Mouse (Mus musculus) MEL (cell line): ENCODE measurements at regions not wholly inside any gene's neighbourhood (a gene's known extent, or its start where the extent isn't known, plus 50 kb on each side); places are given as distances from the start of the nearest gene placed in this dataset.

Experiments used
- DNase-seq: peaks from one replicate; pipeline ENCODE4 v3.0.0; 2011; ENCODE audit warnings: low read depth, low spot score
- H3K27ac ChIP-seq: 2 replicates; pipeline ENCODE4 v1.5.1; 2012; ENCODE audit warnings: low read depth, mild to moderate bottlenecking, control low read depth, low read length, moderate library complexity; ENCODE audit not compliant: control insufficient read depth
- H3K27me3 ChIP-seq, 2 experiments: fragments of 150-350 bp in 1 of 2; sonication (generic) in 1 of 2; 2 replicates each; pipeline ENCODE4 v1.6.1; 2012; ENCODE audit warnings: low read length in 2 of 2, mild to moderate bottlenecking in 2 of 2, improper control_type of control experiment in 1 of 2, moderate library complexity in 1 of 2; ENCODE audit not compliant: insufficient read depth in 2 of 2, control insufficient read depth in 1 of 2
- H3K36me3 ChIP-seq, 2 experiments: 2 replicates each; pipeline ENCODE4 v1.6.1; 2012 to 2014; ENCODE audit warnings: low read length in 2 of 2, improper control_type of control experiment in 1 of 2, inconsistent platforms in 1 of 2, mild to moderate bottlenecking in 1 of 2; ENCODE audit not compliant: insufficient read depth in 2 of 2, control insufficient read depth in 1 of 2
- H3K4me1 ChIP-seq, 2 experiments: fragments of 150-350 bp in 1 of 2; sonication (generic) in 1 of 2; 2 replicates each; pipeline ENCODE4 v1.6.1; 2012; ENCODE audit warnings: low read length in 2 of 2, improper control_type of control experiment in 1 of 2, mild to moderate bottlenecking in 1 of 2; ENCODE audit not compliant: insufficient read depth in 2 of 2, control insufficient read depth in 1 of 2
- H3K4me3 ChIP-seq, 2 experiments: fragments of 150-350 bp in 1 of 2; sonication (generic) in 1 of 2; 2 replicates each; pipeline ENCODE4 v1.5.1; 2012; ENCODE audit warnings: low read depth in 2 of 2, low read length in 2 of 2, mild to moderate bottlenecking in 2 of 2, moderate library complexity in 2 of 2, control low read depth in 1 of 2, improper control_type of control experiment in 1 of 2; ENCODE audit not compliant: control insufficient read depth in 1 of 2, insufficient read depth in 1 of 2
- H3K79me2 ChIP-seq: 2 replicates; pipeline ENCODE4 v1.6.1; 2012; ENCODE audit warnings: mild to moderate bottlenecking, low read length, moderate library complexity; ENCODE audit not compliant: control insufficient read depth, poor library complexity, insufficient read depth
- H3K9ac ChIP-seq: 2 replicates; pipeline ENCODE4 v1.6.1; 2012; ENCODE audit warnings: low read depth, mild to moderate bottlenecking, control low read depth, low read length, moderate library complexity; ENCODE audit not compliant: control insufficient read depth, poor library complexity, severe bottlenecking
- H3K9me3 ChIP-seq: fragments of 150-350 bp; sonication (generic); replicated peaks from 2 replicates; pipeline ENCODE4 v1.6.1; 2012; ENCODE audit warnings: mild to moderate bottlenecking, low read length, improper control_type of control experiment, moderate library complexity; ENCODE audit not compliant: insufficient read depth
- BHLHE40 ChIP-seq: IDR thresholded peaks from 2 replicates; pipeline ENCODE4 v1.6.1; 2012; ENCODE audit warnings: low read depth, mild to moderate bottlenecking, inconsistent platforms, low read length, improper control_type of control experiment, borderline replicate concordance
- CHD2 ChIP-seq: IDR thresholded peaks from 2 replicates; pipeline ENCODE4 v1.6.1; 2011; ENCODE audit warnings: low read length, improper control_type of control experiment
- E2F4 ChIP-seq: IDR thresholded peaks from 2 replicates; pipeline ENCODE4 v1.6.1; 2011; ENCODE audit warnings: low read depth, low read length, improper control_type of control experiment, borderline replicate concordance
- ELF1 ChIP-seq: IDR thresholded peaks from 2 replicates; pipeline ENCODE4 v1.6.1; 2014; ENCODE audit warnings: low read depth, mild to moderate bottlenecking, inconsistent platforms, low read length, improper control_type of control experiment, moderate library complexity
- EP300 ChIP-seq, 2 experiments: IDR thresholded peaks; 2 replicates each; pipeline ENCODE4 v1.6.1; 2011; ENCODE audit warnings: improper control_type of control experiment in 2 of 2, low read length in 2 of 2, low read depth in 1 of 2, mild to moderate bottlenecking in 1 of 2
- ETS1 ChIP-seq: IDR thresholded peaks from 2 replicates; pipeline ENCODE4 v1.6.1; 2012; ENCODE audit warnings: low read depth, mild to moderate bottlenecking, inconsistent platforms, low read length, improper control_type of control experiment, moderate library complexity
- HCFC1 ChIP-seq: IDR thresholded peaks from 2 replicates; pipeline ENCODE4 v1.6.1; 2012; ENCODE audit warnings: low read depth, mild to moderate bottlenecking, inconsistent platforms, low read length, improper control_type of control experiment, moderate library complexity
- MAFK ChIP-seq: IDR thresholded peaks from 2 replicates; pipeline ENCODE4 v1.6.1; 2011; ENCODE audit warnings: low read depth, mild to moderate bottlenecking, low read length, improper control_type of control experiment, borderline replicate concordance
- MAX ChIP-seq: IDR thresholded peaks from 2 replicates; pipeline ENCODE4 v1.6.1; 2011; ENCODE audit warnings: low read length, improper control_type of control experiment
- MYB ChIP-seq: IDR thresholded peaks from 2 replicates; pipeline ENCODE4 v1.6.1; 2011; ENCODE audit warnings: mild to moderate bottlenecking, low read depth, low read length, improper control_type of control experiment
- NELFE ChIP-seq: IDR thresholded peaks from 2 replicates; pipeline ENCODE4 v1.6.1; 2011; ENCODE audit warnings: low read depth, low read length, improper control_type of control experiment
- POLR2A ChIP-seq, 2 experiments: IDR thresholded peaks; 2 replicates each; pipeline ENCODE4 v1.6.1; 2011 to 2012; ENCODE audit warnings: low read length in 2 of 2, mild to moderate bottlenecking in 2 of 2, control low read depth in 1 of 2, improper control_type of control experiment in 1 of 2, low read depth in 1 of 2, moderate library complexity in 1 of 2; ENCODE audit not compliant: control insufficient read depth in 1 of 2, insufficient read depth in 1 of 2, poor library complexity in 1 of 2
- POLR2AphosphoS5 ChIP-seq: IDR thresholded peaks from 2 replicates; pipeline ENCODE4 v1.6.1; 2012; ENCODE audit warnings: low read depth, borderline replicate concordance, mild to moderate bottlenecking, inconsistent platforms, low read length, moderate library complexity, mixed read lengths
- RAD21 ChIP-seq: IDR thresholded peaks from 2 replicates; pipeline ENCODE4 v1.6.1; 2011; ENCODE audit warnings: mild to moderate bottlenecking, low read depth, low read length, improper control_type of control experiment
- SIN3A ChIP-seq: IDR thresholded peaks from 2 replicates; pipeline ENCODE4 v1.6.1; 2012; ENCODE audit warnings: low read length, improper control_type of control experiment, inconsistent platforms
- SMC3 ChIP-seq: IDR thresholded peaks from 2 replicates; pipeline ENCODE4 v1.6.1; 2011; ENCODE audit warnings: low read depth, low read length, improper control_type of control experiment
- TBP ChIP-seq: IDR thresholded peaks from 2 replicates; pipeline ENCODE4 v1.8.0; 2011; ENCODE audit warnings: low read depth, low read length, improper control_type of control experiment
- TCF12 ChIP-seq: IDR thresholded peaks from 2 replicates; pipeline ENCODE4 v1.6.1; 2014; ENCODE audit warnings: low read depth, mild to moderate bottlenecking, inconsistent platforms, low read length, improper control_type of control experiment, moderate library complexity
- UBTF ChIP-seq: IDR thresholded peaks from 2 replicates; pipeline ENCODE4 v1.6.1; 2012; ENCODE audit warnings: low read depth, mild to moderate bottlenecking, inconsistent platforms, low read length, improper control_type of control experiment, moderate library complexity, borderline replicate concordance; ENCODE audit not compliant: insufficient read depth
- ZC3H11A ChIP-seq: IDR thresholded peaks from 2 replicates; pipeline ENCODE4 v1.6.1; 2012; ENCODE audit warnings: low read depth, mild to moderate bottlenecking, inconsistent platforms, low read length, improper control_type of control experiment
- ZKSCAN1 ChIP-seq: IDR thresholded peaks from 2 replicates; pipeline ENCODE4 v1.6.1; 2012; ENCODE audit warnings: low read depth, mild to moderate bottlenecking, inconsistent platforms, low read length, improper control_type of control experiment, moderate library complexity
- ZMIZ1 ChIP-seq: IDR thresholded peaks from 2 replicates; pipeline ENCODE4 v1.6.1; 2012; ENCODE audit warnings: low read depth, mild to moderate bottlenecking, inconsistent platforms, low read length, improper control_type of control experiment, moderate library complexity
- ZNF384 ChIP-seq: IDR thresholded peaks from 2 replicates; pipeline ENCODE4 v1.6.1; 2012; ENCODE audit warnings: low read depth, mild to moderate bottlenecking, inconsistent platforms, low read length, improper control_type of control experiment

DNA sequence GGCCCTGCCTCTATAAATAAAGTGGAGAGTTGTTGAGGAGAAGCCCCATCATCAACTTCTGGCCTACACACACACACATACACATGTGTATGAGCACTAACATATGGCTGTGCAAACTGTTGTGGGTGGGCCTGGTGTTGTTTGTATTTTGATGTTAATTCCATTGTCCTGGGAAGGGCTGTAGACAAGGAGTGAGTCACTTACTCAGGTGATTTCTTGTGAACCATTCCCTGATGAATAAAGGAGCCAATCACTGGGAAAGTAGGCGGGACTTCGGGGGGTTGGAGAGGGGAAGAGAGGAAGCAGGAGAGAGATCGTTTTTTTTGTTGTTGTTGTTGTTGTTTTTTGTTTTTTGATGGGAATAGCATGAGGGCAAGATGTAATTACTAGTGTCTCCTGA, 699.0 kb upstream of the Slc8a1 start:
- TF ChIP-seq MAX (no peak), RAD21 (no peak), TCF12 (no peak), ELF1 (no peak), SMC3 (no peak), TBP (no peak), HCFC1 (no peak), POLR2AphosphoS5 (no peak), MAFK (no peak), NELFE (no peak), ZKSCAN1 (no peak), UBTF (no peak), ZMIZ1 (no peak), MYB (no peak), EP300 (IDR thresholded peaks at IDR 0.05; ENCODE audit: low read depth in 1 of 2, low read length in 2 of 2) (no peak)
- H3K4me1 ChIP-seq = no peaks in the 10 kb centered on the region
- no peaks in the 10 kb centered on the region for H3K27me3 ChIP-seq
- H3K9ac ChIP-seq = no peak overlapping the region
- DNase-seq = no peak
- H3K36me3 ChIP-seq = no peaks in the 10 kb centered on the region; a peak in 1 of 4 replicates
- no peaks in the 10 kb centered on the region for H3K79me2 ChIP-seq
- H3K4me3 ChIP-seq = no peak overlapping the region
- no peaks in the 10 kb centered on the region for H3K9me3 ChIP-seq
- H3K27ac ChIP-seq = no peak overlapping the region

DNA sequence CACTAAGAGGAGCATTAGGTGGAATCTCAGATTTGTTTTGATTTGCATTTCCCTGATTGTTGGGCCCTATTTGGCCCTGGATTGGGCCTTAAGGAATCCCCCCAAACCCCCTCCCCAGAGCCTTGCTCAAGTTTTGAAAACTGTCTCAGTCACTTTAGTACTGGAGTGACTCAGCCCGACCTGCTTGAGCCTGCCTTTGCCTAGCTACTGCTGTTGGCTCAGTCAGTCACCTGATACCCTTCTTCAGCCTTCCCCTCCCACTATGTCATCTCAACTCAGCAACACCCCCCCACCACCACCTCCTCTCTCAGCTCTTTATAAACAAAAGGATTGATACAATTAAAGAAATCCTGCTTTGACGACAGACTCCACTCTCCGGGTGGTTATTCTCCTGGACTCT, 694.5 kb upstream of the Slc8a1 start:
- Histone ChIP-seq H3K4me3 (no peak overlapping the region), H3K27me3 (no peaks in the 10 kb centered on the region), H3K4me1 (no peaks in the 10 kb centered on the region), H3K9me3 (no peaks in the 10 kb centered on the region), H3K27ac (no peak overlapping the region), H3K9ac (no peak overlapping the region), H3K79me2 (no peaks in the 10 kb centered on the region), H3K36me3 (no peaks in the 10 kb centered on the region)
- no peak for DNase-seq
- TF ChIP-seq E2F4 (no peak), EP300 (IDR thresholded peaks at IDR 0.05; ENCODE audit: low read depth in 1 of 2, low read length in 2 of 2) (no peak), MYB (no peak), UBTF (no peak), POLR2A (IDR thresholded peaks at IDR 0.05; ENCODE audit: control insufficient read depth in 1 of 2, insufficient read depth in 1 of 2, low read depth in 1 of 2, low read length in 2 of 2, poor library complexity in 1 of 2) (no peak), ZC3H11A (no peak), ETS1 (no peak), ZKSCAN1 (no peak), BHLHE40 (no peak), HCFC1 (no peak), NELFE (no peak), ZNF384 (no peak), CHD2 (no peak), SMC3 (no peak), MAFK (no peak), ELF1 (no peak), SIN3A (no peak)
